Mouse (Mus musculus): ENCODE results near the gene Cars. TPM values are rescaled to one million over a fixed set of nuclear protein-coding genes. Genes with fewer than 3 reads are reported as not detected.
A peak's percentile ranks its signal among the peaks of the same experiment; 100 is the strongest.
"Not testable (repeated sequence)": the region's sequence is repeated elsewhere in the genome, so short reads cannot be mapped to it uniquely, and the experiment has no call there.

Gene Cars
- total RNA-seq (2022) = 10 to 100 TPM; 48.3 to 57.0 (median 53.5) TPM

DNA sequence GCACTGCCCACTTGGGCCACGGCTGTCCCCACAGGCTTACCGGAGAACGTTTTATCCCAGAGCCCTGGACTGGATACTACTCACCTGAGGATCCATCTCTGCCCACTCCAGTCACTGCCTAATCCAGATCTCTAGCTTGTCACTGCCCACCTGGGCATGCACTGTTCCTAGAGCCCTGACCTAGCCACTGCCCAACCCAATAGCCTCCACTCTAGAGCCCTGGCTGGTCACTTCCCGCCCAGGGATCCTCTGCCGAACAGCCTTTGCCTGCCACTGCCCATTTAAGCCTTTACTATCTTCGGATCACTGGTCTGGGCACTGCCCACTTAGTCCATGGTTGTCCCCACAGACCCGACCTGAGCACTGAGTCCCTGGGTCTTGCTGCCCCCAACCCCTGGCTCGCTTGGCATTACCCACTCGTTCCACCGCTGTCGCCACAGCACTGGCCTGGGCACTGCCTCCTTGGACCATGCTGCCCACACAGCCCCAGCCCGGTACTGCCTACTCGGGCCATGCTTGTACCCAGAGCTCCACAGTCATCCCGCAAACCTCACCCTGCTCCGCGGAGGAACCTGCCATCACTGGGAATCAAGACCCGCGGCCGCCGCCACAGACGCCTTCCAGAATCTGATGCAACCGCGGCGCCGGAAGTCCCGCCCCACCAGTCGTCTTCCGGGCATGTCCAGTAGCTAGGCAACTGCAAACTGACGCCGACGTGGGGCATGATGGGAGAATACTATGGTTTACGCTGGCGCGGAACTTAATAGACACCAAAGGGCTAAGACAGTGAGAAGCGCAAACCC lies at the start of gene Cars:
Cars (minus strand) TSS at position 663 of the 803 bp plus-strand sequence.
- peak; percentile 89 to 90 for DNase-seq (ENCODE audit: low spot score in 2 of 2)

GRCm38 (mm10) chr7:143649034-143649768 lies 49.3 kb upstream of the Cars start, which contains the start of gene Tnfrsf22:
Gene Tnfrsf22 (minus strand): TSS chr7:143649661.
- peak; percentile 60 to 71 for DNase-seq (ENCODE audit: low spot score in 2 of 2)

GRCm38 (mm10) chr7:143643949-143644348 lies 44.1 kb upstream of the Cars start:
- DNase-seq (ENCODE audit: low spot score in 2 of 2) = not testable (repeated sequence)

GRCm38 (mm10) chr7:143636674-143637073 lies 36.8 kb upstream of the Cars start:
- DNase-seq (ENCODE audit: low spot score in 2 of 2) = no peak

DNA sequence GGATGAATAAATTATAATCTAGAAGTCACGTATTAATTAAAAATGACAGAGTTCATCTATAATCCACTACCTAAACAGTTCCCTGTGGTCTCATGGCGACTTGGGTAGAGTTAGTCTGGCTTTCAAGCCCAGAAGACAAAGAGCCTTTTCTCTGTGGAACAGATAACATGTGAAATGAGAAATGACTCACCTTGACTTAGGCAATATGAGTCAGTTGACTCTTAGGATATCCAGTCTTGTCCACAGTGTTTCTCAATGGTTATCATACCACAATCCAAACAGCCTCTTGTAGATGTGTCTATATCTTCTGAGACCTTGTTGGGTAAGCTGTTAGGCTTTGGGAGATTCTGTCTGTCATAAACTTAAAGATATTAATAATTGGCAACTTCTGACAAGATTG lies 31.6 kb upstream of the Cars start:
- DNase-seq (ENCODE audit: low spot score in 2 of 2) = no peak

- DNase-seq (ENCODE audit: low spot score in 2 of 2) = no peak
Observed at GRCm38 (mm10) chr7:143629501-143629900, 29.6 kb upstream of the Cars start.

DNA sequence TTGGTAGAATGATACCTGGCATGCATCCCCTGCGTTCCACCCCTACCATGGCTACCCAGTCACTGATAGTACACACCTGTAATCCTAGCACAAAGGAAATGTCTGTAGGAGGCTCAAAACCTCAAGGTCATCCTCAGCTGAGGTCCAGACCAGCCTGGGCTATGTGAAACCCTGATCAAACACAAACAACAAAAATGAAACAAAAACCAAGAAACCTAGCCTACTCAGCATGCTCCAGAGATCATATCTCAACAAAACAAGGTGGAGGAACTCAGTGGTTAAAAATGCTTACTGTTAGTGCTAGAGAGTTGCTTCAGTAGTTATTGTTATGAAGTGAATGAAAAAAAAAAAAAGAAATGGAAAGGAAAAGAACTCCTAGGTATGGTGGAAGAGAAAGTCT lies 28.6 kb upstream of the Cars start, which contains the start of gene Tnfrsf26:
Tnfrsf26 (minus strand) TSS at position 183 of the 400 bp plus-strand sequence.
- DNase-seq (ENCODE audit: low spot score in 2 of 2) = no peak

- DNase-seq (ENCODE audit: low spot score in 2 of 2) = no peak
Observed at GRCm38 (mm10) chr7:143627555-143628286, 27.8 kb upstream of the Cars start.

GRCm38 (mm10) chr7:143626178-143626577 lies 26.3 kb upstream of the Cars start:
- no peak for DNase-seq (ENCODE audit: low spot score in 2 of 2)

GRCm38 (mm10) chr7:143625151-143625550 lies 25.3 kb upstream of the Cars start:
- no peak for DNase-seq (ENCODE audit: low spot score in 2 of 2)

DNA sequence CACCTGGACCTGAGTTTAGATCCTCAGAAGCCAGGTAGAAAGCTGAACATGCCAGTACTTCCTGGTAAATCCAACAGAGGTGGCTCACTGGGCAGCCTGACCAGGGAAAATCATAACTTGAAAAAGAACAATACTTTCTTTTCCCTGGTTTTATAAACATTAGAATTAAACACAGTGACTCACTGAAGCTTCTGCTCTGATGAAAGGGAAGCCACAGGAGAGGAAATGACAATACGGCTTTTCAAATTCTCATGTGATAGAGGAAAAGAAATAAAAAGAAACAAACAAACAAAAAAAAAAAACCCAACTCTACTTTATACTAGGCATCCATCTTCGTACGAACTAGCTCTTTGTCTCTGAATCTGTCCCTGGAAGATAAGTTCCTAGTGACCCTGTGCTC lies 24.7 kb upstream of the Cars start:
- no peak for DNase-seq (ENCODE audit: low spot score in 2 of 2)

- DNase-seq (ENCODE audit: low spot score in 2 of 2) = no peak
Observed at GRCm38 (mm10) chr7:143620951-143621350, 21.1 kb upstream of the Cars start.

DNA sequence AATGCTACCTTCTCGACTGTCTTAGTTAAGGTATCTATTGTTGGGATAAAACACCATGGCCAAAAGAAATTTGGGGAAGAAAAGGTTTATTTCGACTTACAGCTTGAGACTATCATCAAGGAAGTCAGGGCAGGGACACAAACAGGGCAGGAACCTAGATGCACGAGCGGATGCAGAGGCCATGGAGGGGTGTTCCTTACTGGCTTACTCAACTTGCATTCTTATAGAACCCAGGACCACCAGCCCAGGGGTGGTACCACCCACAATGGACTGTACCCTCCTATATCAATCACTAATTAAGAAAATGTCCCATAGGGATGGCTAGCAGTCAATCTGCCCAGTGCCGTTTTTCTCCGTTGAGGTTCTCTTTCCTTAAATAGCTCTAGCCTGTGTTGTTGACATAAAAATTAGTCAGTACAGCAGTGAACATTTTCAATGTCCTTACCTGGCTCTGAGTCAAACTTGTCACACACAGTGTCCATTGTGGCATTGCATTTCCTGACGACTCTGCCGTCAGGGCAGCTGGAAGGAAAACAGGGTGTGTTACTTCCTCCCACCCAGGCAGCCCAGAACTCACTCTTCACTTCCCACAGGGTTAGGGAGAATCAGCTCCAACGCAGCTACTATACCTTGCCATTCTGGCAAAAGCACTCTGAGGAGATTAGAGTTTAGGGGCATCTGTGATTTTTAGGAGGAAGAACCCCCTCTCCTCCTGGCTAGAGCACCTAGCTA lies 14.7 kb upstream of the Cars start:
- DNase-seq (ENCODE audit: low spot score in 2 of 2) = no peak

DNA sequence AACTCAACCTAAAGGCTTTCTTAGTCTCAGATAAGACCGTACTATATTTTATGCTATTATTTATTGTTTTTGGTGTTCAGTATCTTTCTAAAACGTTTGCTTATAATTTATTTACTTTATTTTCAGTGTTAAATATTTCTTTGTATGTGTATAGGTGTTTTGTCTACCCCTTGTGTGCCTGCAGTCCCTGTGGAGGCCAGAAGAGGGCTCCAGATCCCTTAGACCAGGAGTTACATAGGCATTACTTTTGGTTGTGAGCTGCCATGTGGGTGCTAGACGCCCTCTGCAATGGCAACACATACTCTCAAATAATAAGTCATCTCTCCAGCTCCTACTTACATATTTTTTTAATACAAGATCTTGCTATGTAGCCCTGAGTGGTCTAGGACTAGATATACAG lies 12.3 kb upstream of the Cars start:
- no peak for DNase-seq (ENCODE audit: low spot score in 2 of 2)

GRCm38 (mm10) chr7:143605321-143605720 lies 5.4 kb upstream of the Cars start:
- no peak for DNase-seq (ENCODE audit: low spot score in 2 of 2)

DNA sequence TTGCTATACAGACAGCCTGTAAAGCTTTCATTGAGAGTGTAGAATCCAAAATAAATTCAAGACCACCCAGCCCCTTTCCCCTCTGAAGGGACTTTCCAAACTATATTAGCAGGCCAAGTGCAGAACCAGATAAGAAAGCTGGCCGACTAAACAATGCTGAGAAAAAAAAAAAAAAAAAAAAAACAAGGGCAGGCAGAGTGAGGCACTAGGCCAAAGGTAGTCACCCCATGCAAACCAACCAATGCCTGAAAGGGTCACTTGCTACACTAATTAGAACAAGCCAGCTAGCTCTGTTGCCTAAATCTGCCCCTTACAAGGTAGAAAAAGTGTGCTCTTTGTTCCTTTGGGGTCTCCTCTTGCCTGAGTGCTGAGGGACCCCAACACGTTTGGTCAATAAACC lies 5.0 kb upstream of the Cars start:
- no peak for DNase-seq (ENCODE audit: low spot score in 2 of 2)

DNA sequence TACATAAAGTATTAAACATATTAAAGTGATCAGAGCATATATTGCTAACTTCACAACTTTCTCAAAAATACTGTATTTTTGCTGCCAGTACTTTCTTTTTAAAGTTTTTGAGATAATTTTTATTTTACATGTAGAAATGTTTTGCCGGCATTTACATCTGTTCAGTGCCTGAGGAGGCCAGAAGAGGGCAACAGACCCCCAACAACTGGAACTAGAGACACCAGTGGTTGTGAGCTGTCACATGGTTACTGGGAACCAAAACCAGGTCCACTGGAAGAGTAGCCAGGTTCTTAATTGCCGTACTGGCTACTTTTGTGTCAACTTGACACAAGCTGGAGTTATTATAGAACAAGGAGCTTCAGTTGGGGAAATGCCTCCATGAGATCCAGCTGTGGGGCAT lies 1.8 kb upstream of the Cars start:
- no peak for DNase-seq (ENCODE audit: low spot score in 2 of 2)

GRCm38 (mm10) chr7:143600231-143600740 lies 396 bp upstream of the Cars start:
- no peak for DNase-seq (ENCODE audit: low spot score in 2 of 2)

- DNase-seq (ENCODE audit: low spot score in 2 of 2) = no peak
Observed at GRCm38 (mm10) chr7:143594865-143595264, 5.0 kb downstream of the Cars start.

DNA sequence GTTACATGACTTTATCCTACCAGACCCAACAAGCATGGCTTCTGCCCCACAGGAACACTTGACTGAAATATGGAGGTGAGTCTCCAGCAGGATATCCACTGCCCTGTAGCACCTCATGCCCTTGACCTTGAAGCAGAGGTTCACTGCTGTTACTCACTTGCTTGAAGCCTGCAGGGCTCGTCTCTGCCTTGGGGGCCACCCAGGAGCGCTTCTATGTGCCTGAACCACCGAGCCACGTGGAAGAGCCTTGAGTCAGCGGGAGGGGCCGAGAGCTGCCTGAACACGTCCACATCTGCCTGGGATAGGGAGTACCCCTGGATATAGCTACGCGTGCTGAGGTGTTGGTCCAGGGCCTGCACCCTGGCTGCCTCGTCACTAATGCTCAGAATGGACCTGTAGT lies 7.6 kb downstream of the Cars start:
- DNase-seq (ENCODE audit: low spot score in 2 of 2) = no peak

- no peak for DNase-seq (ENCODE audit: low spot score in 2 of 2)
Observed at GRCm38 (mm10) chr7:143588006-143588405, 11.9 kb downstream of the Cars start.
